Comparison of ENCODE assay signal across 11 mouse cellular contexts in the genomic region with DNA sequence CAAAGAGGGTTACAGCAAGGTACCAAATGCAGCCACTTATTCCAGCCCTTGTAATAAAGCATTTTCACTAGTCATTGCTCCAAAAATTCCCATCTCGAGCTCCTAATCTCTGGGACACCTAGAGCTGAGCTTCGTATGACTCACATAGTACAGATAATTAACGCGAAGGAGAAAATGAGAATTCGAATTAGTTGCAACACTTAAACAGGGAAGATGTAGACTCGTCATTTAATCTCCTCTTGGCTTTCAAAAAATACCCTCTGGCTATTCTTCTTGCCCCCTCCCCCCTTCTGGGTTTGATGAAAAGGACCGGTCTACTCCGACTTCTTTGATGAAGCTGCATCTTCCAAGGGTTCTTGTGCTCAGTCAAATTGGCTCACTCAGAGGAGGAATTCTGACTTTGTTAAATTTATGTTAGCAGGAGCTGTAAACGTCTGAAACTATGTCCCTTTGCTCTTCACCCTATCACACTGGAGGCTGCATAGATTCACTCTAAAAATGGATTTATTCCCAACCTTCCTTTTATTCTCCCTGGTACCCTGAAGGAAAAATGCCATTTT. TPM values are rescaled to one million over a fixed set of nuclear protein-coding genes. Genes with fewer than 3 reads are reported as not detected.
DNase-seq lines count a peak whose midpoint lies in the region; ATAC-seq and TF ChIP-seq lines count a peak whose summit lies in the region.
"Had no signal": no experiment of that assay in that cellular context is flagged by ENCODE, and none has a peak within 500 bp of the region (broad histone marks: within the 10 kb centered on the region; RNA-seq: fewer than 3 reads in every experiment).

No protein-coding gene starts in this region.

- H3K27me3 ChIP-seq in kidney, embryonic 14.5 days (ENCODE audit: control insufficient read depth, insufficient read depth, low read length) = peaks cover 59% of the 10 kb centered on the region
- peaks cover 7% of the 10 kb centered on the region for H3K27me3 ChIP-seq in embryonic facial prominence, embryonic 11.5 days (ENCODE audit: control insufficient read depth, insufficient read depth, low read length)
- peaks cover 33% of the 10 kb centered on the region for H3K27me3 ChIP-seq in forebrain, embryonic 14.5 days (replicated peaks; ENCODE audit: control insufficient read depth, insufficient read depth, low read length)
- H3K27me3 ChIP-seq in midbrain, embryonic 14.5 days (ENCODE audit: control insufficient read depth, insufficient read depth, low read length) = peaks cover 17% of the 10 kb centered on the region; the same call in 1 of the 2 replicates
- H3K27me3 ChIP-seq in intestine, postnatal 0 days (replicated peaks; ENCODE audit: control insufficient read depth, insufficient read depth, low read length) = peaks cover 93% of the 10 kb centered on the region

- WGBS in kidney, embryonic 14.5 days = 2% methylated on average over 9 of the region's 9 CpGs
- 0% methylated on average over 9 of the region's 9 CpGs for WGBS in embryonic facial prominence, embryonic 11.5 days
- 2% methylated on average over 9 of the region's 9 CpGs for WGBS in forebrain, embryonic 14.5 days
- 1% methylated on average over 9 of the region's 9 CpGs for WGBS in midbrain, embryonic 14.5 days
- WGBS in intestine, postnatal 0 days = 4% methylated on average over 9 of the region's 9 CpGs

- no peaks in the 10 kb centered on the region for H3K36me3 ChIP-seq in kidney, embryonic 14.5 days (ENCODE audit: control insufficient read depth, insufficient read depth, low read length)
- no peaks in the 10 kb centered on the region for H3K36me3 ChIP-seq in embryonic facial prominence, embryonic 11.5 days (replicated peaks; ENCODE audit: control insufficient read depth, insufficient read depth, low read depth, low read length)
- no peaks in the 10 kb centered on the region for H3K36me3 ChIP-seq in forebrain, embryonic 14.5 days (ENCODE audit: control insufficient read depth, insufficient read depth, low read length)
- no peaks in the 10 kb centered on the region for H3K36me3 ChIP-seq in midbrain, embryonic 14.5 days (ENCODE audit: control insufficient read depth, insufficient read depth, low read length)
- H3K36me3 ChIP-seq in intestine, postnatal 0 days (ENCODE audit: control insufficient read depth, insufficient read depth) = no peaks in the 10 kb centered on the region
- H3K36me3 ChIP-seq: G1E had no signal

- no peak overlapping the region for H3K27ac ChIP-seq in kidney, embryonic 14.5 days (ENCODE audit: low read depth, low read length)
- no peak overlapping the region for H3K27ac ChIP-seq in embryonic facial prominence, embryonic 11.5 days (replicated peaks; ENCODE audit: low read depth, low read length)
- H3K27ac ChIP-seq in forebrain, embryonic 14.5 days (ENCODE audit: low read depth, low read length) = no peak overlapping the region
- peak overlapping the region; percentile 80 for H3K27ac ChIP-seq in midbrain, embryonic 14.5 days (replicated peaks; ENCODE audit: low read depth, low read length)
- H3K27ac ChIP-seq in intestine, postnatal 0 days (ENCODE audit: low read depth, low read length) = no peak overlapping the region

- H3K4me1 ChIP-seq in kidney, embryonic 14.5 days (ENCODE audit: control insufficient read depth, insufficient read depth, low read length) = peaks cover 25% of the 10 kb centered on the region
- peaks cover 10% of the 10 kb centered on the region for H3K4me1 ChIP-seq in embryonic facial prominence, embryonic 11.5 days (ENCODE audit: control insufficient read depth, insufficient read depth, low read length)
- H3K4me1 ChIP-seq in forebrain, embryonic 14.5 days (ENCODE audit: control insufficient read depth, insufficient read depth, low read length) = peaks cover 13% of the 10 kb centered on the region; the same call in 1 of the 2 replicates
- peaks cover 26% of the 10 kb centered on the region for H3K4me1 ChIP-seq in midbrain, embryonic 14.5 days (ENCODE audit: control insufficient read depth, insufficient read depth, low read length)
- 0 out of 2 replicates have a peak, but pooled peaks cover 4% of the 10 kb centered on the region for H3K4me1 ChIP-seq in intestine, postnatal 0 days (replicated peaks; ENCODE audit: control insufficient read depth, insufficient read depth, low read length)

- no peak for ATAC-seq in kidney, embryonic 14.5 days (ENCODE audit: low FRiP score, low TSS enrichment)
- no peak for ATAC-seq in embryonic facial prominence, embryonic 11.5 days (replicated peaks; ENCODE audit: insufficient number of reproducible peaks, low FRiP score, low TSS enrichment, low read depth)
- no peak for ATAC-seq in forebrain, embryonic 14.5 days
- no peak for ATAC-seq in midbrain, embryonic 14.5 days (ENCODE audit: low FRiP score, low TSS enrichment)
- no peak for ATAC-seq in intestine, postnatal 0 days

- no peak overlapping the region; the same call in 1 of the 2 replicates for H3K4me3 ChIP-seq in kidney, embryonic 14.5 days (ENCODE audit: low read length)
- peak overlapping the region; percentile 28; the same call in 1 of the 2 replicates for H3K4me3 ChIP-seq in embryonic facial prominence, embryonic 11.5 days (ENCODE audit: low read depth, low read length)
- H3K4me3 ChIP-seq in forebrain, embryonic 14.5 days (ENCODE audit: low read depth, low read length) = peak overlapping the region; percentile 36; the same call in 1 of the 2 replicates
- H3K4me3 ChIP-seq in midbrain, embryonic 14.5 days (replicated peaks; ENCODE audit: low read depth, low read length) = peak overlapping the region; percentile 33; the same call in 1 of the 2 replicates
- H3K4me3 ChIP-seq in intestine, postnatal 0 days (ENCODE audit: low read depth, low read length) = no peak overlapping the region

- no peak for DNase-seq in kidney, adult 11 months
- DNase-seq in embryonic facial prominence, embryonic 11.5 days (ENCODE audit: low spot score) = peak; percentile 43
- DNase-seq in forebrain, embryonic 14.5 days (ENCODE audit: low spot score) = peak; percentile 25
- no peak for DNase-seq in midbrain, embryonic 14.5 days
- DNase-seq in adrenal gland, adult 8-10 months = no peak
- DNase-seq: cerebellum, adult 8-10 months; kidney, adult 2 months; lung, postnatal 10 days had no signal

- no peaks in the 10 kb centered on the region for H3K9me3 ChIP-seq in kidney, embryonic 14.5 days (ENCODE audit: control insufficient read depth, low read length)
- H3K9me3 ChIP-seq in embryonic facial prominence, embryonic 11.5 days (replicated peaks; ENCODE audit: control insufficient read depth, low read length) = no peaks in the 10 kb centered on the region
- no peaks in the 10 kb centered on the region for H3K9me3 ChIP-seq in forebrain, embryonic 14.5 days (replicated peaks; ENCODE audit: control insufficient read depth, low read length)
- H3K9me3 ChIP-seq in midbrain, embryonic 14.5 days (ENCODE audit: control insufficient read depth, low read length) = no peaks in the 10 kb centered on the region
- no peaks in the 10 kb centered on the region for H3K9me3 ChIP-seq in intestine, postnatal 0 days (ENCODE audit: control insufficient read depth)

- H3K4me2 ChIP-seq in kidney, embryonic 14.5 days (replicated peaks; ENCODE audit: low read depth, low read length) = peak overlapping the region; percentile 72; the same call in 1 of the 2 replicates
- H3K4me2 ChIP-seq in embryonic facial prominence, embryonic 11.5 days (ENCODE audit: low read depth, low read length) = peak overlapping the region; percentile 81
- H3K4me2 ChIP-seq in forebrain, embryonic 14.5 days (ENCODE audit: low read length) = peak overlapping the region; percentile 81
- H3K4me2 ChIP-seq in midbrain, embryonic 14.5 days (ENCODE audit: low read length) = peak overlapping the region; percentile 65
- H3K4me2 ChIP-seq in intestine, postnatal 0 days (replicated peaks; ENCODE audit: low read depth) = no peak overlapping the region

- H3K9ac ChIP-seq in kidney, embryonic 14.5 days (ENCODE audit: low read depth, low read length) = no peak overlapping the region
- no peak overlapping the region for H3K9ac ChIP-seq in embryonic facial prominence, embryonic 11.5 days (replicated peaks; ENCODE audit: low read length)
- no peak overlapping the region for H3K9ac ChIP-seq in forebrain, embryonic 14.5 days (ENCODE audit: low read length)
- H3K9ac ChIP-seq in midbrain, embryonic 14.5 days (replicated peaks; ENCODE audit: low read length) = no peak overlapping the region; the same call in 1 of the 2 replicates
- no peak overlapping the region for H3K9ac ChIP-seq in intestine, postnatal 0 days (ENCODE audit: low read depth, low read length)

- no peak for TF ChIP-seq CTCF in intestine, postnatal 0 days (IDR thresholded peaks at IDR 0.05; ENCODE audit: low read depth)

RNA-seq across cellular contexts. Expression of a gene that starts 2.1 kb away (rescaled TPM):
- 31.9 and 32.1 TPM in 2 replicates for polyA plus RNA-seq in kidney, embryonic 14.5 days (2014; fragmentation: Nextera tagmentation; extraction: Ambion mirVana)
- 73.9 and 87.2 TPM in 2 replicates for polyA plus RNA-seq in embryonic facial prominence, embryonic 11.5 days (2014; fragmentation: Nextera tagmentation; extraction: Ambion mirVana)
- polyA plus RNA-seq in forebrain, embryonic 14.5 days (2014; fragmentation: Nextera tagmentation; extraction: Ambion mirVana) = 15.6 and 16.5 TPM in 2 replicates
- polyA plus RNA-seq in midbrain, embryonic 14.5 days (2014; fragmentation: Nextera tagmentation; extraction: Ambion mirVana) = 75.4 and 93.8 TPM in 2 replicates
- 10 to 100 TPM in 3 of 4 experiments, 1 to 10 TPM in 1; 9.3 to 21.7 (median 13.4) TPM for total RNA-seq in adrenal gland, adult 8-10 months (2022)
- 0.25 and 0.27 TPM in 2 replicates for polyA plus RNA-seq in intestine, postnatal 0 days (2015; fragmentation: Nextera tagmentation; extraction: Ambion mirVana)
- polyA plus RNA-seq: G1E had no signal

Comparison
In these comparisons a context has a peak if more than half of its experiments do, and no peak if none do; other contexts are left out.
1. H3K4me3 ChIP-seq: peak in embryonic facial prominence, embryonic 11.5 days (single experiment), forebrain, embryonic 14.5 days (single experiment) and midbrain, embryonic 14.5 days (single experiment); none in kidney, embryonic 14.5 days (single experiment) and intestine, postnatal 0 days (single experiment).
2. DNase-seq: peak in embryonic facial prominence, embryonic 11.5 days (single experiment) and forebrain, embryonic 14.5 days (single experiment); none in kidney, adult 11 months (single experiment), midbrain, embryonic 14.5 days (single experiment) and adrenal gland, adult 8-10 months (single experiment).
3. RNA of a gene that starts 2.1 kb away (polyA plus RNA-seq): 75.4 to 93.8 TPM in midbrain, embryonic 14.5 days, 73.9 to 87.2 TPM in embryonic facial prominence, embryonic 11.5 days, 31.9 to 32.1 TPM in kidney, embryonic 14.5 days and 15.6 to 16.5 TPM in forebrain, embryonic 14.5 days; 0.25 to 0.27 TPM in intestine, postnatal 0 days; every median in the first group is over 10 times any median in the second.